Mouse (Mus musculus) embryonic facial prominence, embryonic 11.5 days (tissue): ENCODE measurements around the gene Eapp. TPM values are rescaled to one million over a fixed set of nuclear protein-coding genes. Genes with fewer than 3 reads are reported as not detected.
A peak's percentile ranks its signal among the peaks of the same experiment; 100 is the strongest.
"Not testable (repeated sequence)": the region's sequence is repeated elsewhere in the genome, so short reads cannot be mapped to it uniquely, and the experiment has no call there.

Source experiments
- ATAC-seq: fragments of 200-750 bp; cut with Nextera tagmentation; replicated peaks from 2 replicates; pipeline ENCODE4 v1.8.0; 2017; ENCODE audit warnings: low read depth; ENCODE audit not compliant: insufficient number of reproducible peaks, low FRiP score, low TSS enrichment
- DNase-seq: peaks from one replicate; pipeline ENCODE4 v3.0.0-alpha.2; 2015; ENCODE audit warnings: low spot score
- H3K27ac ChIP-seq: fragments of 300-500 bp; sonication (generic); replicated peaks from 2 replicates; pipeline ENCODE4 v1.5.1; 2014; ENCODE audit warnings: mild to moderate bottlenecking, low read depth, low read length, control low read depth
- H3K27me3 ChIP-seq: fragments of 300-500 bp; sonication (generic); 2 replicates; pipeline ENCODE4 v1.6.1; 2014; ENCODE audit warnings: mild to moderate bottlenecking, low read length, moderate library complexity, mixed read lengths; ENCODE audit not compliant: control insufficient read depth, insufficient read depth
- H3K36me3 ChIP-seq: fragments of 300-500 bp; sonication (generic); replicated peaks from 2 replicates; pipeline ENCODE4 v1.6.1; 2014; ENCODE audit warnings: low read depth, mild to moderate bottlenecking, low read length, moderate library complexity, mixed read lengths; ENCODE audit not compliant: control insufficient read depth, insufficient read depth
- H3K4me1 ChIP-seq: fragments of 300-500 bp; sonication (generic); 2 replicates; pipeline ENCODE4 v1.6.1; 2014; ENCODE audit warnings: low read length, mixed read lengths; ENCODE audit not compliant: control insufficient read depth, insufficient read depth
- H3K4me2 ChIP-seq: fragments of 300-500 bp; sonication (generic); 2 replicates; pipeline ENCODE4 v1.6.1; 2014; ENCODE audit warnings: low read depth, mild to moderate bottlenecking, control low read depth, low read length, moderate library complexity
- H3K4me3 ChIP-seq: fragments of 300-500 bp; sonication (generic); 2 replicates; pipeline ENCODE4 v1.5.1; 2014; ENCODE audit warnings: low read depth, low read length, control low read depth
- H3K9ac ChIP-seq: fragments of 300-500 bp; sonication (generic); replicated peaks from 2 replicates; pipeline ENCODE4 v1.6.1; 2014; ENCODE audit warnings: mild to moderate bottlenecking, control low read depth, low read length
- H3K9me3 ChIP-seq: fragments of 300-500 bp; sonication (generic); replicated peaks from 2 replicates; pipeline ENCODE4 v1.6.1; 2016; ENCODE audit warnings: mild to moderate bottlenecking, low read length, inconsistent platforms, mixed read lengths; ENCODE audit not compliant: control insufficient read depth
- WGBS: fragments of 180-500 bp; shearing (Covaris S2); extraction: QIAGEN DNeasy Blood & Tissue Kit; methylation state at CpG from one replicate; pipeline ENCODE4 v1.1.7; 2014; 5-methylcytosine and 5-hydroxymethylcytosine counted together
- polyA plus RNA-seq: library from polyadenylated mRNA; unstranded; fragments of >200 nt; fragmentation: Nextera tagmentation; extraction: Ambion mirVana; gene quantifications from 2 replicates; pipeline ENCODE4 v1.2.1, GENCODE M21; 2014

Gene Eapp
- polyA plus RNA-seq, 1 experiment from 2014 or later, result 81.1 TPM

DNA sequence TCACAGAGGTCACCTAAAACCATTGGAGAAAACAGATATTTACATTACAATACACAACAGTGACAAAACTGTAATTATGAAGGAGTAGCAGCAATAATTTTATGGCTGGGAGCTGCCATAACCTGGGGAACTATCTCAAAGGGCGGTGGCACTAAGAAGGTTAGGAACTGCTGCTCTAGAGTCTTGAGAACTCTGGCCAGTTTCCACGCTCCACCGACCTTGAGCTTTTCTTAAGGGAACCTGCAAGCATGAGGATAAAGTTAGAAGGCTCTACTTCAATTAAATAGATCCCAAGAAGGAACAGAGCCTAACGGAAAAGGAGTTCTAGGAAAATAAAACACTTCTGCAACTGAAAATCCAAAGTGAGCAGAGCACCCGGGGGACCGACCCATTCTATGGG, 30.2 kb downstream of the Eapp start:
- ATAC-seq, result no peak
- H3K9ac ChIP-seq, result no peak overlapping the region
- no peaks in the 10 kb centered on the region for H3K27me3 ChIP-seq
- no peaks in the 10 kb centered on the region for H3K9me3 ChIP-seq
- no peak overlapping the region for H3K4me3 ChIP-seq
- no peak overlapping the region for H3K4me2 ChIP-seq
- H3K36me3 ChIP-seq, result no peaks in the 10 kb centered on the region
- no peak overlapping the region for H3K27ac ChIP-seq
- no peaks in the 10 kb centered on the region for H3K4me1 ChIP-seq
- WGBS, result 76% methylated on average over 6 of the region's 6 CpGs
- no peak for DNase-seq

DNA sequence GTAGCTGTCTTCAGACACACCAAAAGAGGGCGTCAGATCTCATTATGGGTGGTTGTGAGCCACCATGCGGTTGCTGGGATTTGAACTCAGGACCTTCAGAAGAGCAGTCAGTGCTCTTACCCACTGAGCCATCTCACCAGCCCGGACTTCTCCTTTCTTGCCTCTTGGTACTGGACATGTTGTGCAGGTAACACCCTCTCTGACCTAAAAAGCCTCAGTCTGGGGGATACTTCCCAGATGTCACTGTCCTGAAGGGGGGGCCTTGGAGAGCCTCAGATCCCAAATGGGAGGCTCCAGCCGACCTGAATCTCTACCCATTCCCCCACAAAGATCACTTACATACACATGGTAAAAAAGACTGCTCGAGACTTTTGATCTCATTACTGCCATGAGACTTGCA, 34.2 kb downstream of the Eapp start:
- H3K4me2 ChIP-seq, ATAC-seq, DNase-seq, H3K4me3 ChIP-seq, H3K9me3 ChIP-seq, H3K27ac ChIP-seq, H3K27me3 ChIP-seq, H3K9ac ChIP-seq, H3K4me1 ChIP-seq, H3K36me3 ChIP-seq: not testable (repeated sequence)
- 73% methylated on average over 5 of the region's 5 CpGs for WGBS

DNA sequence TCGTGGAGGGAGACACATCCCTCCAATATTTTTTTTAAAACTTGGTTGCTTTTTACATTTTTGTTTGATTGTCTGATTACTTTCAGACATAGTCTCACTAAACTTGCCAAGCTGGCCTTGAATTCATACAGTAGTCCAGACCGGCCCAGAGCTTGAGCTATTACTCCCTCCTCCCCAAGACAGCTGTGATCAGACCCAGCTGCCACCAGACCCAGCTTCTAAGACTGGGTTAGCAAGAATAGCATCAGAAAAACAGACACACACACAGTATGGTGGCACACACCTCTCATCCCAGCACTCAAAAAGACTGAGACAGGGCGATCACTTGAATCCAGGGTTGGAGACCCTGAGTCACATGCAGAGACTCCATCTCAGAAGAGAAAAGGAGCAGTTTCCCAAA, 35.8 kb downstream of the Eapp start:
- Histone ChIP-seq H3K9me3 (no peaks in the 10 kb centered on the region), H3K9ac (no peak overlapping the region), H3K27me3 (no peaks in the 10 kb centered on the region), H3K36me3 (no peaks in the 10 kb centered on the region), H3K4me2 (no peak overlapping the region), H3K27ac (no peak overlapping the region), H3K4me1 (no peaks in the 10 kb centered on the region), H3K4me3 (no peak overlapping the region)
- WGBS, result 83% methylated on average over 3 of the region's 3 CpGs
- ATAC-seq (no peak), DNase-seq (no peak)

DNA sequence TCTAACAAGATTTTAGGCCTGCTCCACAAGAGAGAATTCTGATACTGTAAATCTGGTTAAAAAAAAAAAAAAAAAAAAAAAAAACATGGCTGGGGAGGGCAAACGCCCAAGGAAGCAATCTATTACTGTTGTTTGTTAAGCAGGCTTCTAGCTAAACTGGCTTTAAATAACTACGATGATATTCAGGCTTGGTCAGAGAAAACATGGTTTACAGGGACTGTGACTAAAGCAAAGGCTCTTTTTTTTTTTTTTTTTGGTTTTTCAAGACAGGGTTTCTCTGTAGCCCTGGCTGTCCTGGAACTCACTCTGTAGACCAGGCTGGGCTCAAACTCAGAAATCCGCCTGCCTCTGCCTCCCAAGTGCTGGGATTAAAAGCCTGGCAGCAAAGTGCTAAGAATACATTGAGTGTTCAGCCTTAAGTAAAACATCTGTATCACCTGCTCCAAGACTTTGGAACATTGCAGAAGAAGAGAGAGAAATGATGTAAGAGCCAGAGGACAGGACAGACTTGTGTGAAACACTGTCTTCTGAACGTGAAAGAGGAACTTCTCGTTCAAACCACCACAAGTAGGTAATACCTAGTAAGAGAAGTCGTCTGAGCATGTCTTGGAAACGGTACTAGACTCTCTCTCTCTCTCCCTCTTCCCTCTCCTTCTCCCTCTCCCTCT, 37.1 kb downstream of the Eapp start:
- H3K4me2 ChIP-seq, result no peak overlapping the region
- no peak for ATAC-seq
- no peaks in the 10 kb centered on the region for H3K9me3 ChIP-seq
- no peak overlapping the region for H3K27ac ChIP-seq
- no peak overlapping the region for H3K9ac ChIP-seq
- WGBS, result 66% methylated on average over 7 of the region's 7 CpGs
- H3K36me3 ChIP-seq, result no peaks in the 10 kb centered on the region
- 0 out of 2 replicates have a peak, but pooled peaks cover 2% of the 10 kb centered on the region for H3K4me1 ChIP-seq
- H3K27me3 ChIP-seq, result no peaks in the 10 kb centered on the region
- H3K4me3 ChIP-seq, result no peak overlapping the region
- DNase-seq, result no peak

DNA sequence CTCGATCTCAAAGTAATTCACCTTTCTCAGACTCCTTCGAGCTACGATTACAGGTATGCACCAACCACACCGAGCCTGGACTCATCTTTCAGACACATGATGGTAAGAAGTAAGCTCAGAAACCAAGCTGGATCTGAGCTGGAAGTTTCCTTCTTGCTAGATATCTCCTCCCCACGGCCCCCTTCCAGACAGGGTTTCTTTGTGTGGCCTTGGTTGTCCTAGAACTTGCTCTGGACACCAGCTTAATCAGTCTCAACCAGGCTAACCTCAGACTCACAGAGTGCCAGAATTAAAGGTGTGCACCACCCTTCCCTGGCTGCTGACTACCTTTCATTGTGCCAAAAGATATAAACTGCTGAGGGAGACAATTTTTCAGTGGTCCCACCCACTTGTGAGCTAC, 37.7 kb downstream of the Eapp start:
- no peak overlapping the region for H3K4me2 ChIP-seq
- no peak overlapping the region for H3K9ac ChIP-seq
- H3K4me3 ChIP-seq, result no peak overlapping the region
- H3K4me1 ChIP-seq, result 0 out of 2 replicates have a peak, but pooled peaks cover 2% of the 10 kb centered on the region
- no peaks in the 10 kb centered on the region for H3K9me3 ChIP-seq
- no peak overlapping the region for H3K27ac ChIP-seq
- H3K27me3 ChIP-seq, result no peaks in the 10 kb centered on the region
- H3K36me3 ChIP-seq, result no peaks in the 10 kb centered on the region
- WGBS, result 91% methylated on average over 5 of the region's 5 CpGs
- no peak for DNase-seq
- no peak for ATAC-seq

DNA sequence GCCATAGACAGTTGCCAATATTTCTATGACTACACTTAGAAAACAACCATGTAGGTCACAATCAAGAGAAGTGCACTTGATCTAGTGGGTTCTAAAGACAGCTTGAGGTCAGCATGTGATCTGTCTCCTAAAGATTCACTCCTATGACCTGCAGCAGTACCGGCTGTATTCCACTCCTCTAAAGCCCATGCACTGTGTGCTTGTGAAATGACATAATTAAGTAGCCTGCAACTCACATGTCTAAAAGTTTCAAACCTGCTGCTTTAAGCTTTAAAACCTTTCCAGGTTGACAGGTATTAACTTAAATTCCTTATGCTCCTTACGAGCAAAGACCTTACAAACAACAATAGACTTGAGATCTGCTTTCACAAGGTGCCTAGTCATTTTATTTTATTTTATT, 38.5 kb downstream of the Eapp start:
- no peak overlapping the region for H3K4me3 ChIP-seq
- no peak overlapping the region for H3K27ac ChIP-seq
- no peaks in the 10 kb centered on the region for H3K27me3 ChIP-seq
- no peaks in the 10 kb centered on the region for H3K36me3 ChIP-seq
- H3K4me1 ChIP-seq, result 0 out of 2 replicates have a peak, but pooled peaks cover 2% of the 10 kb centered on the region
- ATAC-seq, result no peak
- no peaks in the 10 kb centered on the region for H3K9me3 ChIP-seq
- DNase-seq, result no peak
- H3K4me2 ChIP-seq, result no peak overlapping the region; the same call in 1 of the 2 replicates
- H3K9ac ChIP-seq, result no peak overlapping the region
- 56% methylated on average over 2 of the region's 2 CpGs for WGBS

DNA sequence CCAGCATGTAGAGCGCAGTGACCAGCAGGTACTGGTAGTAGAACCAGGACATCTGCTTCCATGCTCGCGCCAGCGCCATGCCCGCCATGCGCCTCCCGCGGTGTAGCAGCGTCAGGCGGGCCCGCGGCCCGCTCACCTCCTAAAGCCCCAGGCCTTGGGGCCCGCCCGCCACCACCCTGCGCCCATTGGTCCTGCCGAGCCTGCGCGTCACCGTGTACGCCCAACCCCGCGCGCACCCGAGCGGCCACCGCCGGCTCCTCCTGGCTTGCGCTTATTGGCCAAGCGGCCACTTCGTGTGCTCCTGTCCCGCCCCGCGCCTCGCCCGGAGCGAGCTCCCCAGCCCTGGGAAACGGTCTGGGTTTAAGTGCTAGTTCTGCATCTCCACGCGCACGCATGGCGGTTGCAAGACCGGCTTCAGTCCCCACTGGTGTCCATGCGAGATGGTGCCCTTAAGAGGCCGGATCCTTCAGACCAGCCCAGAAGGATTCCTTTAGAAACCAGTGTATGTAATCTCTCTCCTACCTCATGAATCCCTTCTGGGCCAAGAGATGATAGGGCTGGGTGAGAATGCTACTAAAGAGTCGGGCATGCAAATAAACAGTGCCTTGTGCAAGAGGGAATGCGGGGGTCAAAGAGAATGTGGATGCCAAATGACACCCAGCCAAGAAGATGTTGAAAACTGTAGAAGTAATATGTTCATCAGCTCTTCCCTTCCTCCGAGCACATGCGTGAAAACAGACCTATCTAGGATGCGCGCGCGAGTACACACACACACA, 39.1 kb downstream of the Eapp start, which contains the start of gene Sptssa:
Gene Sptssa (minus strand): TSS at position 178 of the 776 bp plus-strand sequence.
- Histone ChIP-seq H3K36me3 (no peaks in the 10 kb centered on the region), H3K4me2 (peak within 1 kb of the TSS; percentile 76), H3K9me3 (no peaks in the 10 kb centered on the region), H3K27me3 (no peaks in the 10 kb centered on the region), H3K4me1 (0 out of 2 replicates have a peak, but pooled peaks cover 2% of the 10 kb centered on the region), H3K4me3 (peak within 1 kb of the TSS; percentile 71), H3K27ac (peak within 1 kb of the TSS; percentile 81), H3K9ac (peak within 1 kb of the TSS; percentile 80)
- ATAC-seq (peak; percentile 100), DNase-seq (peak; percentile 96)
- 7% methylated on average over 53 of the region's 53 CpGs for WGBS

DNA sequence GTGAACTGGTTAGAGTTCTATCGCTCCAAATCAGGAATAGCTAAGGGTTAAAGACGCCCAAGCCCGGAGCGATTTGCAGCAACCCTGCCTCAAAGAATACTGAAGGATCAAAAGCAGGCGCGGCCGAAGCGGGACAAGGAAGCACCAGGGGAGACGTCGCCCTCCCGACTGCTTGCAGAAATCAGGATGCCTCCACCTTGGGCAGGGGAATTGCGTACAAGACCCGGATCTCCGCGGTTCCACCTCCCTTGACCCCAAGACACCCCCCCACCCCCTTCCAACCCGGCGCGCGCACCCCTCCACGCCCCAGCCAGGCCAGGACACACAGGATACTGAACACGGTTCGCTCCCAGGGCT, 39.7 kb downstream of the Eapp start:
- ATAC-seq, result no peak

More for the DNA sequence above, 39.7 kb downstream of the Eapp start:
- Histone ChIP-seq H3K9me3 (no peaks in the 10 kb centered on the region), H3K36me3 (no peaks in the 10 kb centered on the region), H3K4me2 (peak overlapping the region; percentile 76), H3K4me3 (peak overlapping the region; percentile 71), H3K27me3 (no peaks in the 10 kb centered on the region), H3K9ac (peak overlapping the region; percentile 80), H3K4me1 (0 out of 2 replicates have a peak, but pooled peaks cover 2% of the 10 kb centered on the region), H3K27ac (peak overlapping the region; percentile 81)
- DNase-seq, result peak; percentile 71
- WGBS, result 0% methylated on average over 22 of the region's 22 CpGs
